Mouse (Mus musculus): ENCODE measurements around the gene Ckm.

Ckm gene

DNA sequence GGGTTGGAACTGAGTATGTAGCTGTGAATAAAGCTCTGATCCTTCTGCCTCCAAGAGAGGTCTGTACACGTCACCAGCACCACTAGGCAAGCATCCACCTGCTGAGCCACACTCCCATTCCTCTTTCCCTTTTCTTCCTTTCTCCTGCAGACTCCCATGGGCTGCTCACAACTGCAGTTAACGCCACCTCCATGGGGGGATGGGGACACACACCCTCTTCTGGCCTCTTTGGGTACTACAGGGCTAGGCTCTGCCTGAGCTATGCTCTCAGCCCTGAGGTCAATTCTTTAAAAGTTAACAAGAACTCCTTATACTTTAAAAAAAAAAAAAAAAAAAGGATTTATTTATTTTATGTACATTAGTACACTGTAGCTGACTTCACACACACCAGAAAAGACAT lies 27.9 kb downstream of the Ckm start:
- DNase-seq (ENCODE audit: low spot score in 2 of 2), result no peak

DNA sequence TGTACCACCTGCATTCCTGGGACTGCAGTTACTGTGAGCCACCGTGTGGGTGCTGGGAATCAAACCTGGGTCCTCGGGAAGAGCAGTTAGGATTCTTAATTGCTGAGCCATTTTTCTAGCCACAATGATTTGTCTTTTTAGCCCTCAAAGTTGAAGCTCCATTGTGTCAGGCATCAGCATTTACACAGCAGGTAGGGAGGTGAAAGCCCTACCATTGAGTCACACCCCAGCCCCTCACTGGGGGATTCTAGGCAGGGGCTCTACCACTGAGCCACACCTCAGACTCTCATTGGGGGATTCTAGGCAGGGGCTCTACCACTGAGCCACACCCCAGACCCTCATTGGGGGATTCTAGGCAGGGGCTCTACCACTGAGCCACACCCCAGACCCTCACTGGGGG lies 31.7 kb downstream of the Ckm start:
- no peak for DNase-seq (ENCODE audit: low spot score in 2 of 2)

DNA sequence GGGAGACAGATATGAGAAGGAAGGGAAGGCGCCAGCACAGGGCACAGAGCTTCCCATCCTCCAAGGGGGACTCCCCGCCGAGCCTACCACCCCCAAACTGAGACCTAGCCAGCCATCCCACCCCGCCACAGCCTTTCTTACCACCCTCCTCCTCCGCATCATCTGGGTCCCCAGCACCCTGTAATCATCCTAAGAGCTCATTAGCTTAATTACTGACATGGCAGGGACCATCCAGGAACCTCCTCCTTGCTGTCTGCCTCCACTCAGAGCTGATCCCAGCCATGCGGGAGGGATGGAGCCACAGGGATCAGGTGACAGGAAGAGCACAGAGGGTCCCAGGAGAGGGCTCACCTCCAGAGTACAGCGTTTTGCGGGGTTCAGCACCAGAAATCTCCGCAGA lies 32.5 kb downstream of the Ckm start:
- no peak for DNase-seq (ENCODE audit: low spot score in 2 of 2)

DNA sequence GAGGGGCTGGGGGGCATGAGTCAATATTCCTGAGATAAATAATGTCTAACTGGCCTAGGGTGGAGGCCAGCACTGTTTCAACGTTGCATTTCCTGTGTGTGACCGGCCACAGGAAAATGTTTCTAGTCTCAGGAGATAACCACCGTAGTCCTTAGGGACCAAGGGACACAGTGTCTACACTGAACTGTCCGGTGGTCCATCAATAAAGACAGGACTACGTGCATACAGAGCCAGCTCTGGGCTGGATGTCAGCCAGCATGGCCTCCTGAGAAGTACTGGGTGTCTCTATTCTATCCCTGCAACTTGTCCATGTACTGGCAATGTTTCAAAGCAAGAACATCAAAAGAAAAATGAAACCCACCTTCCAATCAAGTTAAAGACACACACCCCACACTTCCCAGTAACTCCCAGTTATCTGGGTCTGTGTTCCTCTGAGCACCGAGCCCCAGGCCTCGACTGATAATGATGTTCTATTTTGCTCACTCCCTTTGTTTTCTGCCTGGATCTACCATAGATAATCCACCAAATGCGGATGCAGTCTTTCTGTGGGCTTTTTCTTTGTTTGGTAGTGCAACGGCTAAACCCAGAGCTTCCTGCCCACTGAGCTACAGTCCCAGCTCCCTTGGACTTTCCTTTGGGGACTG lies 37.0 kb downstream of the Ckm start:
- DNase-seq (ENCODE audit: low spot score in 2 of 2), result no peak

DNA sequence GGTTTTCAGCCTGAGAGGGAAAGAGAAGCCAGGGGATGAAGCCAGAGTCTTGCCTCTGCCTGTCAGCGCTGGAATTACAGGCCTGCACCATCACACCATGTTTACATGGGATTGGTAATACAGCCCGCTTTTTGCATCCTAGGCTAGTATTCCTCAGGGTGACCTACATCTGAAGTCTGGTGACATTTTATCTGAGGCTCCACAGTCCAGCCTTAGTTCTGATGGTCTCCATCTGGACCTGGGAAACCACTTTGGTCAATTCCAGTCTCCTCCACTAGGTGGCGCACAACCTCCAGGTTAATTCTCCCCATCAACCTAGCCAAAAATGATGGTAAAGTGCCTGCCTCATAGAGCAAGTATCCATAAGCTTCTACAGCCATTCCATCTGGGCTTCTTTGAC lies 38.8 kb downstream of the Ckm start:
- DNase-seq (ENCODE audit: low spot score in 2 of 2), result peak; percentile 77 to 83

DNA sequence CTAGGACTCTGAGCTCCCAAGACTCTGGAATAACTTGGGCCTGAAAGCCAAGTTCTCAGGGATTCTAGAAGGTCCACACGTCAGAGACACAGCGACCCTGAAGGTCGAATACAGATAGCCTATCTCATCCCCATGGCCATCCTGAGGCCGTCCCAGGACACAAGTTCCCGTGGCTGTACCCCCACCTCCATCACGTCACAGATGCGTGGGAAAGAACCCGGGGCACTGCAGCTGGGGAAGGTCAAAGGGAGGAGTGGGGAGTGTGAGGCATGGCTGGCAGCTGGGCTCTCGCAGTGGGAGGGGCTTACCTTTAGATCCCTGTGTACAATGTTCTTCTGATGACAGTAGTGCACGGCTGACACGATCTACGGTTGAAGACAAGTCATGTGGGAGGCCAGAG lies 40.2 kb downstream of the Ckm start:
- DNase-seq (ENCODE audit: low spot score in 2 of 2), result no peak

DNA sequence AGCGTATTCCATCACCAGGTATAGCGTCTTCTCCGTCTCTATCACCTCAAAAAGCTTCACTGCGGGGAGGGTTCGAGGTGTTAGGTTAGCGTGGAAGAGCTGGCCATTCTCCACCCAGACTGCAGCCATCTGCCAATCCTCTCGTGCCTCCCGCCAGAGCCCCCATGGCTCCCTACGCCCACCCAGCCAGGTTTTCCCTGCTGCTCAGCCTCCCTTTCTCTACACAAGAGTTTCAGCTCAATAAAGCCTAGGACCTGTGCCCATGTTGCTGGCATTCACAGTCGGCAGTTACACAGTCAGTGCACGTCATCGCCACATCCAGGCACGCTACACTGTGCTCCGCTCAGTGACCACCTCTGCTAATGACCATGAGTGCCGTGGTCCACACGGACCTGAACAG lies 43.1 kb downstream of the Ckm start:
- DNase-seq (ENCODE audit: low spot score in 2 of 2), result no peak

DNA sequence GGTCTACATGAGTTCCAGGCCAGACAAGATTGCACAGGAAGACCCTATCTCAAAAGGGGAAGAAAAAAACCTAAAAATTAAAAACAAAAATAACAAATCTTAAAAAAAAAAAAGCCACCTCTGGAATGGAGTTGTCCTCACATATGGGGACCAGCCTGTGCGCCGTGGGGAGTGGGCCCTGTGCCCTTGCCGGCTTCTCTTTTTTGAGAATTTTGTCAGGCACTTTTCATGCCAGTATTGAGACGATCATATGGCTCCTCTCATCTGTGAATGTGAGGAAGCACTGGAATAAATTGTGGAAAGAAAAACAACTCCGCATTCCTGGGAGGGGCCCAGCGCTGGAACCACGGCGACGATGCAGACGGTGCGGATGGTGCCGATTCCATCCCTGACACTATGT lies 44.6 kb downstream of the Ckm start:
- no peak for DNase-seq (ENCODE audit: low spot score in 2 of 2)

DNA sequence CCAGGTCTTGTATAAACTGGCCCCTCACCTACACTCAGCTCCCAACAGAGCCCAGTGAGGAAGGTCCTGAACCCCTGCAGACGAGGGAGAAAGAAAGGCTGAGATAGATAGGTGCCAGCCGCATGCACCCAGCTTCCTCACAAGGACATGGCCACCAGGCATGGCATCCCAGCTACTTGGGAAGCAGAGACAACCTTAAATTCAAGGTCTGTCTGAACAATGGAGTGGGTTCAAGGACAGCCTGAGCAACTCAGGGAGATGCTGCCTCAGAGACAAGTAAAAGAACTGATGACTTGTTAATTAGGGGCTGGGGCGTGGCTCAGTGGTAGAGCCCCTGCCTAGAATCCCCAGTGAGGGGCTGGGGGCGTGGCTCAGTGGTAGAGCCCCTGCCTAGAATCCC lies 50.6 kb downstream of the Ckm start:
- no peak for DNase-seq (ENCODE audit: low spot score in 2 of 2)

DNA sequence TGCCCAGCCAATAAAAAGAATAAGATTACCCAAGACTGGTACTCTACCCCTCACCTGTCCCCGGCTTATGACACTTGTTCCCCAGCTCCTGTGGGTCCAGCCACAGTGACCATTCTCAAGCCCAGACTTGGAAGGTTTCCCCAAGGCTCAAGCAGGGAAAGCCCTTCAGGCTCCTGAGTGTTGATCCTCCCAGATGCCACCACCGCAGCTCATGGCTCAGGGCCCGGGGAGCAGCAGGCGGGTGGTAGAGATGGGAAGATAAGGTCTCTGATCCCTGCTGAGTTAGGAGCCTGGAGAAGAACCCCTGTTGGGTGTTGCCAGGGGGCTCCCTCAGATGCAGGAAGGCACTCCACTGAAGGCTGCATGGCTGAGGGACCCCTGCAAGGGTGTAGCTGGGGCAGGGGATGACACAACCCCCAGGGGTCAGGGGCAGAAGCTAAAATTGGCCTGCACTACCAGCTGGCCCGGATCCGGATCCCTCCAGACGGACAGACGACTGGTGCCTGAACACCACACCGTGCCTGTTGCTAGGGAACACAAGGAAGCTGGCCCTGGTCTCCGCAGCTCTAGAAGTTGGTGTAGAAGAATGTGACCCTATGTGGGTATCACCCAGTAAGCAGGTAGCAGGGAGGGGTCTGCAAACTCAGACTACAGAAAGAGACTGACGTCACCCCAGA lies 51.4 kb downstream of the Ckm start:
- DNase-seq (ENCODE audit: low spot score in 2 of 2), result no peak

DNA sequence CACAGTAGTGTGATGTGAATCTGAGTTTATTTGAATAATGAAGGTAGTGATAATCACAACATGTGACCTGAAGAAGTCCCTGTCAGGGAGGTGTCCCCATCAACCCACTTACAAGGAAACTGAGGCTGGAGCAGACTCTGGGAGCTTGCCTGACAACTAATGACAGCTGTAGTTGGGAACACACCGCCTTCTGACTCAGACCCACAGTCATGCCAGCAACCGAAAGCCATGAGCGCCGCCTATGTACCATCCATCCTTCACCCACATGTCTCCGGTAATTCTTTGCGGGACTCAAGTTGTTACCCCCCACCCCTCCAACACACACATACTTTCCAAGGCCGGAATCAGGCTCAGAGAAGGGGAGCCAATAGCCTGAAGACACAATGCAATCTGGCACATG lies 52.1 kb downstream of the Ckm start:
- DNase-seq (ENCODE audit: low spot score in 2 of 2), result no peak

DNA sequence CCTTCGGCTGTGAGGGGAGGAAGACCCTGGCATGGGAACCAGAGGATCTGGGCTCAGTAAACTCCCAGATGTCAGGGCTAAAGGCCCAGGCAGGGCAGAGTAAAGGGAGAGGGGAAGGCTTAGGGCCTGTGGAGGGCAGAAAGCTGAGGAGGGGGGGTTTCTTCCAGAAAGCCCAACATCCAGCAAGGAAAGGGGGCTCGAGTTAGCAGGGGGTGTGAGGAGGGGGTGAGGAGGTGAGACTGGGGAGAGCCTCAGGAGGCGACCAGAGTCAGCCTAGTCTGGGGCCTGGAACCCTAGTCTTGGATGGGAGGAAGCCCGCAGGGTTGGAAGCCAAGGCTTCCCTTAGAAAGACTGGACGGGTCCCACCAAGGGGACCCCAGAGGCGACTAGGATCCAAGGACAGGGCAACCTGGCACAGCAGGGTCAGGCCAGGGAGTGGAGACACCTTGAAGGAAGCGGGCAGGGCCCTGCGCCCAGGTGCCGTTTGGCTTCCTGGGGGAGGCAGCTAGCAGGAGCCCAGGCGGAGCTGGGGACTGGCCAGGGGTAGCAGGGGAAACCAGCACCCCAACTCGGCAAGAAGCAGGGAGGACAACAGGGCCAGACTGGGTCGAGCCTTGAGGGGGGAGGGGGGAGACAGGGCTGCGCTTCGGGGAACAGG lies 53.0 kb downstream of the Ckm start:
- no peak for DNase-seq (ENCODE audit: low spot score in 2 of 2)

DNA sequence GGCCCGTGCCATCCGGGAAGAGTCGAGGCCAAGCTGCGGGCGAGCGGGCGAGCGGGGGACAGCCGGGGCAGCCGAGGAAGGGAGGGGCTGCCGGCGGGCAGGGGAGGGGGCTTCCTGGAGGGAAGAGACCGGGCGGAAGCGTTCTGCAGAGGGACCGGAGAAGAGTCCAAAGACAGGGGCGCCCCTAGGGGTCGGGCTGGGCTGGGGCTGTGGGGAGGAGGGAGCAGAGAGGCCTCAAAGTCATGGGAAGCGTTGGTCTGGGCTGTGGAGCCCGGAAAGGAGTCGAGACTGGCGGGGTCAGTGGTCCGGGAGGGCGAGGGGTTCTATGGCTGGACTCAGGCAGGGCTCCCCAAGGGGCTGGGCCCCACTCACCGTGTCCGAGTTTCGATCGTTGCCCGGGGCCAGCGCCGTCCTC lies 53.5 kb downstream of the Ckm start:
- peak; percentile 30 to 37 for DNase-seq (ENCODE audit: low spot score in 2 of 2)

DNA sequence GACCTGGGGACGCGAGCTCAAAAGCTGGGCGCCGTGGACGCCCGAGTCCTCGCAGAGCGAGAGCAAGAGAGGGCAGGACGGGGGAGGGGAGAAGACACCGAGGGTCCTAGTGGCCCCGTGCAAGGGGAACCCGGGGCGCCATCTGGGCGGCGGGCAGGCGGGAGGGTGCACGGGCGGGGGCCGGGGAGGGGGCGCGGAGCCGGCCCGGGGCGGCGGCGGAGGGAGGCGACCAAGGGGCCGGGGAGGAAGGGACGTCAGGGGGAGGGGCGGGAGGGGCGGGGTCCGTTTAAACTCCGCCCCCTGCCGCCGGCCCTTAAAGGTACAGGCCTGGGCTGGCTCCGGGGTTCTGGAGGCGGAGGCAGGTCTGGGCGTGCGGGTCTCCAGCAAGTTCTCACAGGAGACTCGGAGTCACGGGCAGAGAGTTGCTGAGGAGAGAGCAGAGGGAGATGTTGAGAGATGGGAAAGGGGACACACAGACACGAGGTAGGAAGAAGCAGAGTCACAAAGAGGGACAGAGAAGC lies 54.1 kb downstream of the Ckm start, which contains the start of gene Mark4:
Gene Mark4 (minus strand): TSS at position 231 of the 521 bp plus-strand sequence.
- peak; percentile 69 to 84 for DNase-seq (ENCODE audit: low spot score in 2 of 2)

DNA sequence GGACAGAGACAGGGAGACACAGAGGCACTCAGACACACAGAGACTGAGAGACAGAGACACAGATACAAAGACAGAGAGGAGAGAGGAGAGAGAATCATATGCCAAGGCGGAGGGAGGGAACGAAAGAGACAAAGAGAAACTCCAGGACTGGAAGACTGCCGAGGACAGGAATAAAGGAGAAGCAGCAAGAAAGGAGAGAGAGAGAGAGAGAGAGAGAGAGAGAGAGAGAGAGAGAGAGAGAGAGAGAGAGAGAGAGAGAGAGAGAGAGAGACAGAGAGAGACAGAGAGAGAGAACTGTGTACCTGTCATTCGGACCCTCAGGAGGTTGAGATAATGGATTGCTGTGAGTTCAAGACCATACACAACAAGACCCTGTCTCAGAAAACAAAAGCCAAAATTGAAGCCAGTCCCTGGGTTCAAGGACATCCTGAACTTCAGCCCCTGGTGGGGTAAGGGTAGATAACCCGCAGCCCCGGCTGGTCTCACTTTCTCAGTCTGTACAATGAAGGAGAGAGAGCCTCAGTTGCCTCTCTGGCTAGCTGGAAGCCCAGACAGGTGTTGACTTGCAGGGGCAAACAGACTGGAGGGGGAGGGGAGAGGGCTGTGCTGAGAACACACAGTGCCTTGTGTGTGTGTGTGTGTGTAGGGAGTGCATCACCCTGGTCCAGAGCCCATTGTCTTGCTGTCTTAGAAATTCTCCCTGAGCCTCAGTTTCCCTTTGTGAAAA lies 54.7 kb downstream of the Ckm start:
- DNase-seq (ENCODE audit: low spot score in 2 of 2), result no peak

DNA sequence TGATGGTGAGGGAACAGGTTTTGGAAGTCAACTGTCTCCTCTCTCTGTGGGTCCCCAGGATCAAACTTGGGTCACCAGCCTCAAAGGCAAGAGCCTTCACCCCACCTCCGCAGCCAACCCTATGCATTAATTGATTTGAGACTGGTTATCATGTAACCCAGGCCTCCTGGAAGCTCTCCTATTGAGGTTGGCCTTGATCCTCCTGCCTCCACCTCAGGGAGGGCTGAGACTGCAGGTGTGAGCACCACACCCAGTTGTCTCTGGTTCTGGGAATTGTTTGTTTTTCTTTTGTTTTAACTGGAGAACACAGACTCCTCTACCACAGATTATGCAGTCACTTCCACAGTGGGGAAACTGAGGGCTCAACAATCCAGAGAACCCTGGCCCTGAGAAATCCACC lies 55.9 kb downstream of the Ckm start:
- DNase-seq (ENCODE audit: low spot score in 2 of 2), result no peak

DNA sequence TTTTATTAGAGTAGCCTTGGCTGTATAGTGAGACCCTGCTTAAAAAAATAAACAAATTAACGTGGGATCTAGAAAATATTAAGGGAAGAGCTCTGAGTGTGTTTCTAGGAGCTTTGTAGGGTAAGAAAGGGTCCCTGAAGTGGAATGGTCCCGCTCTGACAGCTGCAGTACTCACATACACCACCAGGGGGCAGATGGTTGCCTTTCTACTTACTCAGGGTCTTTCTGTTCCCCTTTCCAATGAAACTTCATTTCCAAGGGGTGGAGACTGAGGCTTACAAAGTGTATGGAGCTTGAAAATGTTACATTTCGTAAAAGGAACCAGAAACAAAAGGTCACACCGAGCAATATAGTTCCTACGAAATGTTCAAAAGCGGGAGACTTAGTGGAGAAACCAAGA lies 56.9 kb downstream of the Ckm start:
- peak; percentile 65 to 67 for DNase-seq (ENCODE audit: low spot score in 2 of 2)

DNA sequence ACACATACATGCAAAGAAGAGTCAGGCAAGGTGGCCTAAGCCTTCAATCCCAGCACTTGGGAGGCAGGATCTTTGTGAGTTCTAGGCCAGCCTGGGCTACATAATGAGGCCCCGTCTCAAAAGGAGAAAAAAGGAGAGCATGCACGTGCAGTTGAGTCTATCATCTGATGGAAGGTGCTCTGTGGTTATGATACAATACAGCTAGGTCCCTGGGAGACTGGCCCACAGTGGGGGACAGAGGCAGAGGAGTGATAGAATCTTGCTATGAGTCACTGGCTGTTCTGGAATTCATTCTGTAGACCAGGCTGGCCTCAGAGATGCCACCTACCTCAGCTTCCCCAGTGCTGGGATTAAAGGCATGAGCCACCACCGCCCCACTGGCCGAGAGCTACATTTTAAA lies 57.9 kb downstream of the Ckm start:
- no peak for DNase-seq (ENCODE audit: low spot score in 2 of 2)

DNA sequence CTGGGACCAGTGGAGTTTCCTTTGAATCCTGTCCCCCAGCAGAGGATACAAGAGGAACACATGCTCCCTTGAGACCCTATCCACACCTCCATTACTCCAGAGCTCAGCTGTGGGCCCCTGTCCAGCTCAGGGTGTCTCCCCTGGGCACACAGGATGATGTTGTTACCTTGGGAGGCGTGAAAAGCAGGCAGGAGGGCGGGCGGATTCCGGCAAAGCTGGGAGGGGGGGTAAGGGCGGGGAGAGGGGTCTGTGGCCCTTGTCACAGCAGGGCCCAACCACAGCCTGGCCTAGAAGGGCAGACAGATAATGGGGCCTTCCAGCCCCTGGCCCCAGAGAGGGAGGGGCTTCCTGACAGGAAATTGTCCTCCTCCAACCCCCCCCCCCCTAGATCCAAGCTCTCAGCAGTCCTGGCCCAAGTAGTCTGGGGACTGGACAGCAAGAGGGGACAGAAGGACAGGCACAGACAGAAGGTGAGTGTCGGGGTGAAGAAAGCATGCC lies 58.4 kb downstream of the Ckm start, which contains the start of gene Exoc3l2:
Gene Exoc3l2 (plus strand): TSS at position 448 of the 498 bp plus-strand sequence.
- no peak for DNase-seq (ENCODE audit: low spot score in 2 of 2)

DNA sequence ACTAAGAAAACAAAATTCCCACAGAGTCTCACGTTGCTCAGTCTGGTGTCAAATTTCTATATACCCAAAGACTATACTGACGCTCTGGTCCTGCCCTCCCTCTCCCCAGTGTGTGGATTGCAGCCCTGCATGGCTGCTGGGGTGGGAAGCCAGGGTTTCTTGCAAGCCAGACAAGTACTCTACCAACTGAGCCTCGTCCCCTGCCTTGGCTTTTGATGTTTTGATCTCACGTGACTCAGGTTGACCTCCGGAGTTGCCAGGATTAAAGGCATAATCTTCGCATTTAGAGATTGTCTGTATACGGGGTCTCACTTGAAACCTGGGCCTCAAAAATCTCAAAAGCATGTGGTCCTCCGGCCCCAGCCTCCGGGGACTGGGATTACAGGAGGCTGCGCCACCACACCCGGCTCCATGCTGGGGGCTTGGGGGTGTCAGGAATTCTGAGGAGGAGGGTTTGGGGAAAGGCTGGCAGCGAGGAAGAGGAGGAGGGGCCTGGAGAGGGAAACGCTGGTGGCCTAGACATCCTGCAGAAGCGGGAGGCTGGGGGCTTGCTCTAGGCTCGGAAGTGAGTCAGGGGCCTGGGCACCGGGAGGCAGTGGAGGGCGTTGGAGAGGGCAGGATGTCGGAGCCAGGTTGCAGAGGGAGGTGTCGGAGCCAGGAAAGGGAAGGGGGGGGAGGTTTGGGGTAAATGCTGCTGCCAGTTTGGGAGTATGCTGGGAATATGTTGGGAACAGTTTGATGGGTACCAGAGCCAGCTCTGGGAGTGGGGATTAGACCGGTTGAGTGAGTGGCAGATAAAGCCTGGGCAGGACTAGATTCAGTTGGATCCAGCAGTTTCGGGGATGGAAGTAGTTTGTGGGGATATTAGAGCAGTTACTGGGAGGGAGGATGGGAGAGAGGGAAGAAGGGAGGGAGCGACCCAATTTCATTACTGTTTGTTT lies 60.1 kb downstream of the Ckm start:
- DNase-seq (ENCODE audit: low spot score in 2 of 2), result no peak

DNA sequence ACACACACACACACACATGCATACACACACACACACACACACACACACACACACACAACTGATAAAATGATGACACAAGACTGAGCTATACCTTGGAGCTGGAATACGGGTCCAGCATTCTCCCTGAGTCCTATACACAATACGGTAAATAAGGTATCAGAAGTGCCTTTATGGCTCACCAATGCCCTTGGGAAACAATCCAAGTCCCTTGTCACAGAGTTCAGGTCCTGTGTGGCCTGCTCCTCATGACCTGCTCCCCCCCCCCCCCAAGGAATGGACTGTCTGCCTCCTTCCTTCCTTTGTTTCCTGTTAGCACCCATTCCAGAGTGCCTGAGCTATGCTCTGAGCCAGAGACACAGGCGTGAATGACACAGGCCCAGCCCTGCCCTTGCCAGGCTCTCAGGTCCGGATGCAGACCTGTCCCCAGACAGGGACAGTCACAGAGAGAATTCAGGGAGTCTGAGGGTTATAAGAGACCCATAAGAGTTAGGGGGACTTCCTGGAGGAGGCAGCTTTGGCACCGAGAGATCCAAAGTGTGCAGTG lies 62.1 kb downstream of the Ckm start:
- DNase-seq (ENCODE audit: low spot score in 2 of 2), result no peak

Data from urinary bladder, postnatal 36 days (tissue).